Mouse (Mus musculus): ENCODE measurements around the gene Ankrd11. TPM values are rescaled to one million over a fixed set of nuclear protein-coding genes. Genes with fewer than 3 reads are reported as not detected.
"Not testable (repeated sequence)": the region's sequence is repeated elsewhere in the genome, so short reads cannot be mapped to it uniquely, and the experiment has no call there.

The Ankrd11 gene
- total RNA-seq (2022), result 100 to 1,000 TPM; 149 to 174 (median 162) TPM

DNA sequence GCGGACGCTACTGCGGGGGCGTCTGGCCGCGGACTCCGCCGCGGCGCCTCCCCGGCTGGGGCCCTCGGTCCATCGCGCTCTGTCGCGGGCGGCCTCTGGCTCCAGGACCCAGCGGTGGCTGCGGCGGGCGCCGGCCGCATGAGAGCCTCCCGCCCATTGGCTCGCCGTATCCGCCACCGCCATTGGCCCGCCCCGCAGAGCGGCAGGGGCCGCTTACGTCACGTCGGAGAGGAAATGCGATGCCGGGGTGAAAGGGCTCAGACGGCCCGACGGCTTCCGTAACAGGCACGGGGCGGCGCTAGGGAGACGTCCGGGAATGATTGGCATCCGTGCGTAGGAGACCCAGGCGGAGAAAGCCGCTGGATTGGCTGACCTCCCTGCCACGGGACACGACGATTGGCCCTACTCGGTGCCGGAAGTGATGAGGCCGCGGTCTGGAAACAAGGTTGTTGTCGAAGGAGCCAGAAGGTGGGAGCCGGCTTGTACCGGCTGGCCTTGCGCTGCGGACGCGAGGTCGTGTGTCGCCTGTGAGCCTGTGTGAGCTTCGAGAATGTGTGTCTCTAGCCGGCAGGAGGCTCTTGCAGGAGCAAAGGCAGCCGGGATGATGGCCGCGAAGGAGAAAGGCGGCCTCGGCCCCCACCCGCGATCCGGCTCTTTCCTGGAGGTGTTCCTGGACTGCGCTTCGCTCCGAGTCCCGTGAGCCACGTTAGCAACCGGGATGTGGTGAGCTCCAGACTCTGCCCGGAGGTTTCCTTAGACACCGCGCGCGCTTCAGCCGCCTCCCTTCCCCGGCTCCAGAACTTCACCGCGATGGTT, at the start of gene Ankrd11:
Gene Ankrd11 (minus strand): TSS at position 120 of the 816 bp plus-strand sequence.
- peak; percentile 100 for DNase-seq (ENCODE audit: low spot score in 2 of 2)

DNA sequence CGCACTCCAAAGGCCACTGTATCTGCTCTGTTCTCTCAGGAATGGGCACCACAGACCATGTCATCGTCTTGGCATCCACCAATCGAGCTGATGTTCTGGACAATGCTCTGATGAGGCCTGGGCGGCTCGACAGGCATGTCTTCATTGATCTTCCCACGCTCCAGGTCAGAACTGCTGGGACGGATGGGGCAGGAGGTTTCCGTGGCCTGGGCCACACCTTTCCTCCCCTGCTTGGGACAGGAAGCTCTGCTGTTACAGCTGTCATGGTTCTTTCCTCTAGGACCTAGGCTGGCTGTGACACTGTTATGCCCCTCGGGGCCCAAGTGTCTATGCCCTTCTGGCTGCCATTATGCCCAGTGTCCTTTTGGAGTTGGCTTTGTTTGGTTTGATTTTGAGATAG, 45.2 kb upstream of the Ankrd11 start:
- no peak for DNase-seq (ENCODE audit: low spot score in 2 of 2)

GRCm38 (mm10) chr8:123083610-123084009, 41.5 kb upstream of the Ankrd11 start:
- peak; percentile 62 to 70 for DNase-seq (ENCODE audit: low spot score in 2 of 2)

GRCm38 (mm10) chr8:123082993-123083392, 40.9 kb upstream of the Ankrd11 start:
- no peak for DNase-seq (ENCODE audit: low spot score in 2 of 2)

DNA sequence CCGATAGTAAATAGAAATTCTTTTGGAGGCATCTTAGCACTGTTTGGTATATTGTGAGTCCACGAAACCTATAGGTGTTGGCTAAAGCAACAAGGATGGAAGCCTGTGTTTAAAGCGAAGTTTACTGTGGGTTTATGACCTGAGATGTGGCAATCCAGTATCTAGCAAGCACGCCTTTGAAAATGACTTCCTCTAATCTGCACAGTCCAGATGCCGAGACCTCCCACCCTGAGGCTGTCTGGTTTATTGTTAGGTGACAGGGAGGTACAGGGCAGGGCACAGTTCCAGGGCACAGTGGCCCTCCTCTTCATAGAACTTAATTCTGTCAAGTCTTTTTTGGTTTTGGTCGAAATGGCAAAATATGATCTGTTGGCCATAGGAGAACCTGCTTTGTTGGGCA, 35.1 kb upstream of the Ankrd11 start:
- no peak for DNase-seq (ENCODE audit: low spot score in 2 of 2)

GRCm38 (mm10) chr8:123071176-123071575, 29.1 kb upstream of the Ankrd11 start:
- DNase-seq (ENCODE audit: low spot score in 2 of 2), result no peak

DNA sequence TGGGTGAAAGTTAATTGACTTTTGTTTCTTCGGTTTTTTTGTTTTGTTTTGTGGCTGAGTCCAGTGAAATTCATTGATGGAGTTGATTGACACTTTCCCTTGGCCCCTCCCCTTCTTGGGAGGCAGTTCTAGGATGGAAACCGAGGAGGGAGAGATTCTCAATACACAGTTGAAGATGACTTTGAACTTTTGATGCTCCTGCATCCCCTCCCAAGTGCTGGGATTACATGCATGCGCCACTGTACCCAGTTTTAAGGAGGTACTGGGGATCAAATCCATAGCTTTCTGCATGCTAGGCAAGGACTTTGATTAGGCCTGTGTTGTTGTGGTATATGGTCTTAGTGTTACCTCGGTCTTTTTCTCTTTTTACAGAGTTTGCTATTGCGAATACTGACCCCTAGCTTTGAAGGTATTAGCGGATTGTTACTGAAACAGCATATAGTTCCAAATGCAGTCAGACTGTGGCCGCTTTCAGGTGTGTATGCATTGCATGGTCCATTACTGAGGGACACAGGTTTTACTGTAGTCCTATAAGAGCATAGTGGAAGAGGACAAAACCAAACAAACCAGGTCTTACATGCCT, 24.1 kb upstream of the Ankrd11 start:
- DNase-seq (ENCODE audit: low spot score in 2 of 2), result no peak

DNA sequence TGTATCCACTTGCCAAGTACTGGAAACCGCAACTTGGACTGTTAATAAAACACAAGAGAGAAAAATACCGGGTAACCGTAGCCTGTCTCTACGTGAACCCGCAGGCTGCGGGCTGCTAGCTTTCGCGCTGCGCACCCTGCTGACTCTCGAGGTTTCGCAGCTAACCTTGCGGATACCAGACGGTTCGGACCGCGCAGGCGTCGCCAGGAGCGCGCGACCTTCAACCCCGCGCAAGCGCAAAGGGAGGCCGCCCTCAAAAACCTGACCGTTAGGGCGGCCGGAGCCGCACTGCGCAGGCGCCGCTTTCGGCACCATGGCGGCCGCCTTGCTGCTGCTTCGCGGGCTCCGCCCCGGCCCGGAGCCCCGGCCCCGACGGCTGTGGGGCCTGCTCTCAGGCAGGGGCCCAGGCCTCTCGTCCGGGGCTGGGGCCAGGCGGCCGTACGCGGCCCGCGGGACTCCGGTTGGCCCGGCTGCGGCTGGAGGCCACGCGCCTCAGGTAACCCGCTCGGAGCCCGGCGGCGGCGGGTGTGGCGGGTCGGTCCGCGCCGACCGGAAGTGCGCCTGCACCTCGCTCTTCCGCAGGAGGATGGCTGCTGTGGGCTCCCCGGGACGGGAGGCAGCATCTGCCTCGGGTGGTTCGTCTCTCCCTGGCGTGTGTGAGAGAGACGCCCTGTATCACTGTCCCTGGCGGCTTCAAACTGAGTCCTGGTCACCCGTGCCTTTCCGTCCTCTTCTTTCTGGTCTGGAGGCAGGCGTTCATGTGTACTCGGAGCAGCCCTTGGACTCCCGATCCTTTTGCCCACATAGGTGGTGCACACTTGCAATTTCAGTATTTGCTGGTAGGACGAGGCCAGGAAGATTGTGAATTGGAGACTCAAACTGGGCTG, 23.4 kb upstream of the Ankrd11 start:
- peak; percentile 90 to 95 for DNase-seq (ENCODE audit: low spot score in 2 of 2)

- no peak for DNase-seq (ENCODE audit: low spot score in 2 of 2)
Observed at GRCm38 (mm10) chr8:123064809-123065213, 22.7 kb upstream of the Ankrd11 start.

GRCm38 (mm10) chr8:123064072-123064471, 22.0 kb upstream of the Ankrd11 start:
- DNase-seq (ENCODE audit: low spot score in 2 of 2), result no peak

- DNase-seq (ENCODE audit: low spot score in 2 of 2), result no peak
Observed at GRCm38 (mm10) chr8:123062721-123063120, 20.6 kb upstream of the Ankrd11 start, which contains the start of gene Spg7. TSS of gene Spg7 (plus strand) at chr8:123062942.

DNA sequence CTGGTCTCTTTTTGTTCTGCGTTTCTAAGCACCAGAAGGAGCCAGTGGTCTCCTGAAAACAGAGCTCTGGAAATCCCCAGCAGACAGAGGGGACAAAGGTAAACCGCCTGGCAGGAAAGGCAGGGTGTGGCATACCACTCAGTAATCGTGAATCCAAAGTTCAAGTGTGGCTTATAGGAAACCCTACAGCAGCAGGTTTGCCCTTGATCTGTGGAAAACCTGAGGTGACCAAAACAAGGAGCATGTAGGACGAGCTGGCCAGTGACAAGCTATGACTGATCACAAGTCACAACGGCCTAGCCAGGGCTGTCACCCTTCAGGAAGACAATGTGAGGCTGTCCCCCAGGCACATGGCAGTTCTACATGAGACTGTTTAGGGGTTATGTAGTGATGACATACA, 9.4 kb upstream of the Ankrd11 start:
- DNase-seq (ENCODE audit: low spot score in 2 of 2), result no peak

- DNase-seq (ENCODE audit: low spot score in 2 of 2), result no peak
Observed at GRCm38 (mm10) chr8:123048402-123048801, 6.3 kb upstream of the Ankrd11 start.

DNA sequence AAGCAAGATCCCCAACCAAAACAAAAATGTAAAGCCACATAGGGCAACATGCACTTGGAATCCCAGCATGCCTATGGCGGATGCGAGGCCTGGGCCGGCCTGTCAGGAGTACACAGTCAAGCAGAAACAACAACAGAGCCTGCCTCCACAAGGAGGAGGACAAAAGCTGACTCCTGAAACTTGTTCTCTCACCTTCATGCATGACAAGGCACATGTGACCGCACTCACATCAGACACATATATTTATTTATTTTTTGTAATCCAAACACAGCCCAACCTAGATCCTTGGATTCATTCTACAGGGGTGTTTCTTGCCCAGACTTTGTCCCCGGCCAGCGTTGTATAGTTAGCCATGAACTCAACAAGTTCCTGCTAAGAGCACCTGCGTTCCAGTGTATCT, 5.8 kb upstream of the Ankrd11 start:
- DNase-seq (ENCODE audit: low spot score in 2 of 2), result no peak

DNA sequence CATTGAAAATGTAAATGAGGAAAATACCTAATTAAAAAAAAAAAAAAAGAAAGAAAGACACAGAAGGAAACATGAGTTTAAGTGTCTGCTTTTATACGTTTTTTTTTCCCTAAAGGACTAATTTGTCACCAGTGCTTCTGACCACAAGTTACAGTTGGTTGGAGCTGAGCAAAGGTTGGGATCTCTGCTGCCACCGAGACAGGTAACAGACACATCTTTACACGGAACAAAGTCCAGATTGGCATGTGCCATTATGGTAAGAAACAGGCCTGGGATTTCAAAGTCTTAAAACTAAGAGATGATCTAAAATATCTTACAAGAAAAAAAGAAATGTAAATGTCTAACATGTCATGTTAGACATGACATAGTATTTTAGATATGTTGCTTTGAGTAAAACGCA, 4.6 kb upstream of the Ankrd11 start:
- DNase-seq (ENCODE audit: low spot score in 2 of 2), result no peak

- not testable (repeated sequence) for DNase-seq (ENCODE audit: low spot score in 2 of 2)
Observed at GRCm38 (mm10) chr8:123044743-123045425, 2.8 kb upstream of the Ankrd11 start.

- no peak for DNase-seq (ENCODE audit: low spot score in 2 of 2)
Observed at GRCm38 (mm10) chr8:123043941-123044340, 1.9 kb upstream of the Ankrd11 start.

- DNase-seq (ENCODE audit: low spot score in 2 of 2), result no peak
Observed at GRCm38 (mm10) chr8:123042974-123043625, 1.0 kb upstream of the Ankrd11 start.

GRCm38 (mm10) chr8:123041774-123042105, 337 bp downstream of the Ankrd11 start:
- DNase-seq (ENCODE audit: low spot score in 2 of 2), result no peak

- peak; percentile 41 to 44 for DNase-seq (ENCODE audit: low spot score in 2 of 2)
Observed at GRCm38 (mm10) chr8:123041008-123041773, 886 bp downstream of the Ankrd11 start.

Data from layer of hippocampus, adult 8-10 months (tissue).